Mouse (Mus musculus) kidney, embryonic 14.5 days (tissue): Measurements from ENCODE around the gene Ltb4r1. TPM values are rescaled to one million over a fixed set of nuclear protein-coding genes. Genes with fewer than 3 reads are reported as not detected.

ENCODE experiments used
- ATAC-seq: fragments of 200-750 bp; cut with Nextera tagmentation; 2 replicates; pipeline ENCODE4 v1.8.0; 2017; ENCODE audit warnings: moderate number of reproducible peaks, mild to moderate bottlenecking, moderate TSS enrichment, moderate library complexity; ENCODE audit not compliant: low FRiP score, low TSS enrichment
- H3K27ac ChIP-seq: fragments of 300-500 bp; sonication (generic); 2 replicates; pipeline ENCODE4 v1.5.1; 2014; ENCODE audit warnings: low read depth, mild to moderate bottlenecking, low read length, moderate library complexity, mixed read lengths
- H3K27me3 ChIP-seq: fragments of 300-500 bp; sonication (generic); 2 replicates; pipeline ENCODE4 v1.6.1; 2014; ENCODE audit warnings: mild to moderate bottlenecking, low read length; ENCODE audit not compliant: control insufficient read depth, insufficient read depth
- H3K36me3 ChIP-seq: fragments of 300-500 bp; sonication (generic); 2 replicates; pipeline ENCODE4 v1.6.1; 2014; ENCODE audit warnings: low read length, mixed read lengths; ENCODE audit not compliant: control insufficient read depth, insufficient read depth
- H3K4me1 ChIP-seq: fragments of 300-500 bp; sonication (generic); 2 replicates; pipeline ENCODE4 v1.6.1; 2014; ENCODE audit warnings: low read length, mixed read lengths; ENCODE audit not compliant: control insufficient read depth, insufficient read depth
- H3K4me2 ChIP-seq: fragments of 300-500 bp; sonication (generic); replicated peaks from 2 replicates; pipeline ENCODE4 v1.6.1; 2014; ENCODE audit warnings: low read depth, mild to moderate bottlenecking, low read length
- H3K4me3 ChIP-seq: fragments of 300-500 bp; sonication (generic); 2 replicates; pipeline ENCODE4 v1.5.1; 2014; ENCODE audit warnings: mild to moderate bottlenecking, low read length
- H3K9ac ChIP-seq: fragments of 300-500 bp; sonication (generic); 2 replicates; pipeline ENCODE4 v1.6.1; 2014; ENCODE audit warnings: low read depth, mild to moderate bottlenecking, low read length, moderate library complexity
- H3K9me3 ChIP-seq: fragments of 300-500 bp; sonication (generic); 2 replicates; pipeline ENCODE4 v1.6.1; 2016; ENCODE audit warnings: low read length; ENCODE audit not compliant: control insufficient read depth
- WGBS: fragments of 180-500 bp; shearing (Covaris S2); extraction: QIAGEN DNeasy Blood & Tissue Kit; methylation state at CpG from one replicate; pipeline ENCODE4 v1.1.7; 2014; 5-methylcytosine and 5-hydroxymethylcytosine counted together
- polyA plus RNA-seq: library from polyadenylated mRNA; unstranded; fragments of >200 nt; fragmentation: Nextera tagmentation; extraction: Ambion mirVana; gene quantifications from 2 replicates; pipeline ENCODE4 v1.2.1, GENCODE M21; 2014

Ltb4r1 gene
- polyA plus RNA-seq, 1 experiment from 2014 or later = not detected

DNA sequence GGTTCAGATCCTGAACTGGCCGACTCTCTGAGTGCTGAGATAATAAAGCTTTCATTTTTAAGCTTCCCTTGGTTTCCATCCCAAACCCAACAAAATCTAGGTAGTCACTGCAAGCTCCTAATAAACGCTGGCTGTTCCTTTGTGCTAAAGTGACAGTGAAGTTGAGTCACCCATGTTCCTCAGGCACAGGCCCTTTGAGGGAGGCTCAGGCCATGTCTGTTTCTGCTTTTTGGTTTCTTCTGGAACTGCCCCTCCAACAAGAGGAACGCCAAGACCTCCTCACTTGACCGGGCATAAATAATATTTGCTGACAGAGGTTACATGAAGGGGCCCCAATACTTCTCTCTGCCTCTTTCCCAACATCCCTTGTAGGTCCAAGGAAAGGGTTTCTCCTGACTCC is 30.0 kb upstream of the Ltb4r1 start:
- 85% methylated on average over 4 of the region's 4 CpGs for WGBS
- Histone ChIP-seq H3K9me3 (no peaks in the 10 kb centered on the region), H3K36me3 (peaks cover 25% of the 10 kb centered on the region), H3K4me1 (no peaks in the 10 kb centered on the region), H3K9ac (no peak overlapping the region), H3K27me3 (peaks cover 5% of the 10 kb centered on the region; the same call in 1 of the 2 replicates), H3K27ac (no peak overlapping the region), H3K4me2 (no peak overlapping the region), H3K4me3 (no peak overlapping the region)
- ATAC-seq = no peak

DNA sequence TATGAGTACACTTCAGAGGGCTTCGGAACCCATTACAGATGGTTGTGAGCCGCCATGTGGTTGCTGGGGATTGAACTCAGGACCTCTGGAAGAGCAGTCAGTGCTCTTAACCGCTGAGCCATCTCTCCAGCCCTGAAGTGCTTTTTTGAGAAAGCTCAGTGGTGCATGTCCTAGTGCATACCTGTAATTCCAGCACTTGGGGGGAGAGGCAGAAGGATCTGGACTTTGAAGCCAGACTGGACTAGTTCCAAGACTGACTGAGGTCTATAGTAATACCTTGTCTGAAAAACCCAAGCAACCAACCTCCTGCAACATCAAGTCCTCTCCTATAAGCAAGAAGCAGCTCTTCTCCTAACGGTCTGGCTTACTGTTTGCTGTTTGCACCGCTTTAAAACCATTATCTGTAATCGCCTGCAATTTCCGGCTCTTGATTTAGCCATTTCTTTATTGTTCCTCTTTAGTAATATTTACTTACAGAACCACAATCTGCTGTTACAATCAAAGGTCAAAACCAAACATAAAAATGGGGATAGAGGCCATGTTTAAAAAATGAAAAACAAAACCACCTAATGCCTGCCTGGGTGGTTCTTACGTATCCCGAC is 28.6 kb upstream of the Ltb4r1 start:
- H3K27ac ChIP-seq = no peak overlapping the region
- no peaks in the 10 kb centered on the region for H3K4me1 ChIP-seq
- WGBS = 78% methylated on average over 9 of the region's 9 CpGs
- no peak overlapping the region for H3K4me2 ChIP-seq
- H3K9me3 ChIP-seq = no peaks in the 10 kb centered on the region
- no peak overlapping the region for H3K4me3 ChIP-seq
- H3K36me3 ChIP-seq = peaks cover 33% of the 10 kb centered on the region
- no peaks in the 10 kb centered on the region for H3K27me3 ChIP-seq
- no peak for ATAC-seq
- H3K9ac ChIP-seq = no peak overlapping the region

- peak overlapping the region; percentile 37; the same call in 1 of the 2 replicates for H3K9ac ChIP-seq
- 20% methylated on average over 10 of the region's 10 CpGs for WGBS
- H3K36me3 ChIP-seq = peaks cover 36% of the 10 kb centered on the region
- peak overlapping the region; percentile 14 for H3K4me3 ChIP-seq
- peak; percentile 76 for ATAC-seq
- no peak overlapping the region for H3K27ac ChIP-seq
- no peaks in the 10 kb centered on the region for H3K9me3 ChIP-seq
- H3K4me2 ChIP-seq = peak overlapping the region; percentile 30; the same call in 1 of the 2 replicates
- no peaks in the 10 kb centered on the region for H3K27me3 ChIP-seq
- peaks cover 23% of the 10 kb centered on the region for H3K4me1 ChIP-seq
These were observed 22.1 kb upstream of the Ltb4r1 start for GRCm38 (mm10) chr14:55743711-55744110.

- Histone ChIP-seq H3K27ac (no peak within 1 kb of the TSS), H3K36me3 (peaks cover 32% of the 10 kb centered on the region), H3K27me3 (no peaks in the 10 kb centered on the region), H3K9me3 (no peaks in the 10 kb centered on the region), H3K4me2 (peak within 1 kb of the TSS; percentile 95), H3K4me1 (peaks cover 23% of the 10 kb centered on the region), H3K9ac (peak within 1 kb of the TSS; percentile 83), H3K4me3 (peak within 1 kb of the TSS; percentile 92)
- ATAC-seq = peak; percentile 87
- 3% methylated on average over 38 of the region's 48 CpGs for whole genome bisulfite sequencing
These were observed 20.4 kb upstream of the Ltb4r1 start, which contains the start of the genes Dhrs1 and Nop9 for GRCm38 (mm10) chr14:55745180-55745860. TSS of gene Dhrs1 (minus strand) at chr14:55745690. TSS of gene Nop9 (plus strand) at chr14:55745693.

DNA sequence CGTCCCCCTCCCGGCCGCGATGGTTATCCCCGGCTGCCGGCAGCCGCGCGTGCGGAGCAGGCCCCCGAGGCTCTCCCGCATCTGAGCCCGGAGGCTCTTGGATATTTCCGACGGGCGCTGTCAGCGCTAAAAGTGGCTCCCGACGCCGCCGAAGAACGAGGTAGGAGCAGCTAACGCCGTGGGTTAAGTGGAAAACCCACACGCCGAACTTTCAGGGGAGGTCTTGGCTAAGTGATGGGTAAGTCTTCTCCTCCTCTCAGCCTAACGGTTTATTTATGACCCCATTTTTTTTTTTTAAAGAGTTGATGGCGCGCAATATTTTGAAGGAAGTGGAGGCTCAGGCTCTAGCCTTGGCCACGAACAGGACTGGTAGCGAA is 19.9 kb upstream of the Ltb4r1 start:
- no peak overlapping the region for H3K27ac ChIP-seq
- H3K36me3 ChIP-seq = peaks cover 31% of the 10 kb centered on the region
- H3K4me2 ChIP-seq = peak overlapping the region; percentile 95
- WGBS = under 1% methylated on average over 31 of the region's 31 CpGs
- H3K4me1 ChIP-seq = peaks cover 23% of the 10 kb centered on the region
- ATAC-seq = no peak
- no peaks in the 10 kb centered on the region for H3K9me3 ChIP-seq
- peak overlapping the region; percentile 92 for H3K4me3 ChIP-seq
- peak overlapping the region; percentile 83 for H3K9ac ChIP-seq
- no peaks in the 10 kb centered on the region for H3K27me3 ChIP-seq

DNA sequence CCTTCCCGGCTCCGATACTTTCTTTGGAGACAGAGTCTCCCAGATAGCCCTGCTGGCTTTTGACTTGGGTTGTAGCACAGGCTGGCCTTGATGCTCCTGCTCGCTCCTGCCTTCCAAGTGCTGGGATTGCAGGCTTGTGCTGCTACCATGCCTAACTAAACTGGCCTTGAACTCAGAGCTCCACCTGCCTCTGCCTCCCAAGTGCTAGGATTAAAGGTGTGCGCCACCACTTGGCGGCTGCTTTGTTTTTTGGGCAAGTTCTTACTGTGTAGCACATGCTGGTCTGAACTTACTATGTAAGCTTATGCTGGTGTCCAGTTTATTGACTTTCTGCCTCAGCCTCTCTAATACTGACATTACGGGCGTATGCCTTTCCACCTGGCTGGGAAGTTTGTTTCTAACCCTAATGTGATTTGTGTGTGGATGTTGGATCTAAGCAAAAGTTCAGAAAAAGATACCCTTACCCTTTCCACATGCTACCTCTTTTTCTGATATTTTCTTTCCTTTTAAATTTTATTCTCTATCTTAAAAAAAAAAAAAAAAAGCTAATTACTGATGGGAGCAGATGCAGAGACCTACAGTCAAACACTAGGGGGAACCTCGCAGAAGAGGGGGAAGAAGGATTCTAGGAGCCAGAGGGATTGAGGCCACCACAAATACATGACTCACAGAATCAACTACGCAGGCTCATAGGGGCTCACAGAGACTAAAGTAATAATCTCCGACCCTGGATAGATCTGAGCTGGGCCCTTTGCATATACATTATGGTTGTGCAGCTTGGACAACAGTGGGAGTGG is 18.5 kb upstream of the Ltb4r1 start:
- H3K36me3 ChIP-seq = peaks cover 38% of the 10 kb centered on the region

DNA sequence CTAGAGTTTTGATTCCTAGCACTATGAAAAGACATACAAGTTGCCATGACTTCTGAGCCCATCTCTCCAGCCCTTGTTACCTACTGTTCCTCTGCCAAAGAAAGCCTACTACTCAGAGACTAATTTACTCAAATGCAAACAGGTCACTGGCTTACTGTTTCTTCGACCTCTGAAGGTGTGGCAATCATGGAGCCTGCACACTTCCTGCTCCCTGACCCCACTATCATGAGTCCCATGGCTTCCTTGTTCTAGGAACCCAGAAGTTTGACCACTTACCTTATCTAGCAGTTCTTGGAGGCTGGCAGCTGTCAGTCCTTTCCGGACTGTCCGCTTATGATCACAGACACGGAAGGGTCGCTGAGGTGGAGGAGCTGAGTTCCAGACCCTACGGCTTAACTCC is 8.2 kb upstream of the Ltb4r1 start:
- H3K36me3 ChIP-seq = peaks cover 34% of the 10 kb centered on the region
- WGBS = 88% methylated on average over 6 of the region's 6 CpGs
- no peaks in the 10 kb centered on the region for H3K9me3 ChIP-seq
- peaks cover 5% of the 10 kb centered on the region for H3K27me3 ChIP-seq
- H3K4me2 ChIP-seq = no peak overlapping the region
- no peaks in the 10 kb centered on the region; the same call in 1 of the 2 replicates for H3K4me1 ChIP-seq
- H3K27ac ChIP-seq = no peak overlapping the region
- H3K9ac ChIP-seq = no peak overlapping the region
- ATAC-seq = no peak
- no peak overlapping the region for H3K4me3 ChIP-seq

More for the DNA sequence above, 18.5 kb upstream of the Ltb4r1 start:
- no peak for ATAC-seq
- H3K9me3 ChIP-seq = no peaks in the 10 kb centered on the region
- 95% methylated on average over 10 of the region's 10 CpGs for WGBS
- peaks cover 23% of the 10 kb centered on the region for H3K4me1 ChIP-seq
- no peak overlapping the region for H3K27ac ChIP-seq
- H3K27me3 ChIP-seq = no peaks in the 10 kb centered on the region
- peak overlapping the region; percentile 95; the same call in 1 of the 2 replicates for H3K4me2 ChIP-seq
- no peak overlapping the region; the same call in 1 of the 2 replicates for H3K4me3 ChIP-seq
- no peak overlapping the region for H3K9ac ChIP-seq

DNA sequence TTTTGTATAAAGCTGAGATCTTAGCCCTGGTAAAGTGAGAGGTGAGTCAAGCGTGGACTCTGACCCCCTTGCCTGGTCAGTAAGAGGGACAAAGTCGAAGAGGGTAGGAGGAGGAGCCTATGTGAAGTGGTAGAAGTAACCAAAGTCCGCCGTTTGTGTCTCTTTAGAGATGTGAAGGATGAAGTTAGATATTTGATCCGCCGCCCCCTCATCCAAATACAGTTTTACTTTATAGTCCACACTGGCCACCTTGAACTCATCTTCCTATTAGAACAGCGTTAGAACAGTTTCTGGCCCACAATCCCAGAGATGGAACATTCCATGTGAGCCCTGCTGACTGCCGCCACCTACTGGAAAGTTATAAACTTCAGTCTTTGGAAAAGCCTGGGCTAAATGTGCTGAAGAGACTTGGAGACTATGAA is 7.4 kb upstream of the Ltb4r1 start, which contains the start of gene Cideb:
TSS of gene Cideb (minus strand) at position 96 of the 422 bp plus-strand sequence.
- Histone ChIP-seq H3K27me3 (peaks cover 5% of the 10 kb centered on the region), H3K9me3 (no peaks in the 10 kb centered on the region), H3K4me1 (no peaks in the 10 kb centered on the region; the same call in 1 of the 2 replicates), H3K4me2 (peak within 1 kb of the TSS; percentile 23; the same call in 1 of the 2 replicates), H3K27ac (no peak within 1 kb of the TSS), H3K9ac (no peak within 1 kb of the TSS; the same call in 1 of the 2 replicates), H3K36me3 (peaks cover 26% of the 10 kb centered on the region), H3K4me3 (no peak within 1 kb of the TSS)
- 16% methylated on average over 8 of the region's 8 CpGs for WGBS
- no peak for ATAC-seq
